Mouse (Mus musculus): ENCODE data around the gene Atcay.

- TF ChIP-seq CTCF (conservative IDR thresholded peaks at IDR 0.05; ENCODE audit: insufficient read depth, insufficient read length, low read depth, low read length) (no peak), POLR2A (IDR thresholded peaks at IDR 0.05; ENCODE audit: low read depth, low read length) (peak; percentile 10)
These were observed 37.6 kb downstream of the Atcay start for GRCm38 (mm10) chr10:81192968-81193501.

Data from kidney, adult 2 months (tissue).